Mouse (Mus musculus) lung, postnatal 0 days (tissue): ENCODE measurements at regions not wholly inside any gene's neighbourhood (a gene's known extent, or its start where the extent isn't known, plus 50 kb on each side); places are given as distances from the start of the nearest gene placed in this dataset.

Experiments used
- ATAC-seq: fragments of 200-750 bp; cut with Nextera tagmentation; 2 replicates; pipeline ENCODE4 v1.8.0; 2017; ENCODE audit warnings: moderate library complexity
- DNase-seq: peaks from one replicate; pipeline ENCODE4 v3.0.0-alpha.2; 2016; ENCODE audit warnings: low spot score
- H3K27ac ChIP-seq: fragments of 300-500 bp; sonication (generic); 2 replicates; pipeline ENCODE4 v1.5.1; 2014; ENCODE audit warnings: antibody characterized with exemption, mild to moderate bottlenecking, low read length, mixed read lengths
- H3K27me3 ChIP-seq: fragments of 300-500 bp; sonication (generic); replicated peaks from 2 replicates; pipeline ENCODE4 v1.6.1; 2014; ENCODE audit warnings: low read length, mixed read lengths; ENCODE audit not compliant: insufficient read depth
- H3K36me3 ChIP-seq: fragments of 300-500 bp; sonication (generic); 2 replicates; pipeline ENCODE4 v1.6.1; 2014; ENCODE audit warnings: low read length, mixed read lengths; ENCODE audit not compliant: insufficient read depth
- H3K4me1 ChIP-seq: fragments of 300-500 bp; sonication (generic); 2 replicates; pipeline ENCODE4 v1.6.1; 2014; ENCODE audit warnings: antibody characterized with exemption, low read depth, low read length, mixed read lengths; ENCODE audit not compliant: insufficient read depth
- H3K4me2 ChIP-seq: fragments of 300-500 bp; sonication (generic); replicated peaks from 2 replicates; pipeline ENCODE4 v1.6.1; 2014; ENCODE audit warnings: low read depth, mild to moderate bottlenecking, low read length, moderate library complexity, mixed read lengths
- H3K4me3 ChIP-seq: fragments of 300-500 bp; sonication (generic); 2 replicates; pipeline ENCODE4 v1.5.1; 2014; ENCODE audit warnings: low read depth, low read length
- H3K9ac ChIP-seq: fragments of 300-500 bp; sonication (generic); replicated peaks from 2 replicates; pipeline ENCODE4 v1.6.1; 2014; ENCODE audit warnings: low read depth, mild to moderate bottlenecking
- H3K9me3 ChIP-seq: fragments of 300-500 bp; sonication (generic); 2 replicates; pipeline ENCODE4 v1.6.1; 2016; ENCODE audit warnings: low read length, mixed read lengths
- CTCF ChIP-seq: IDR thresholded peaks from 2 replicates; pipeline ENCODE4 v1.5.1; 2016; ENCODE audit warnings: antibody characterized with exemption, mild to moderate bottlenecking
- EP300 ChIP-seq: IDR thresholded peaks from 2 replicates; pipeline ENCODE4 v1.6.1; 2016; ENCODE audit warnings: antibody characterized with exemption, mild to moderate bottlenecking, control low read depth
- WGBS: fragments of 180-500 bp; shearing (Covaris S2); extraction: QIAGEN DNeasy Blood & Tissue Kit; methylation state at CpG from one replicate; pipeline ENCODE4 v1.1.7; 2014; 5-methylcytosine and 5-hydroxymethylcytosine counted together

GRCm38 (mm10) chr12:60352138-60352537, 1132.6 kb upstream of the Fbxo33 start:
- TF ChIP-seq EP300 (no peak), CTCF (no peak)
- H3K27ac ChIP-seq, result no peak overlapping the region
- no peak overlapping the region for H3K4me2 ChIP-seq
- ATAC-seq (no peak), DNase-seq (peak; percentile 14)
- H3K4me1 ChIP-seq, result no peaks in the 10 kb centered on the region
- 48% methylated on average over 2 of the region's 2 CpGs for WGBS
- H3K36me3 ChIP-seq, result no peaks in the 10 kb centered on the region
- no peak overlapping the region for H3K9ac ChIP-seq
- no peak overlapping the region for H3K4me3 ChIP-seq
- H3K9me3 ChIP-seq, result no peaks in the 10 kb centered on the region
- H3K27me3 ChIP-seq, result no peaks in the 10 kb centered on the region

GRCm38 (mm10) chr12:60344437-60344836, 1124.9 kb upstream of the Fbxo33 start:
- Histone ChIP-seq H3K9ac (no peak overlapping the region), H3K36me3 (no peaks in the 10 kb centered on the region), H3K9me3 (no peaks in the 10 kb centered on the region), H3K4me1 (no peaks in the 10 kb centered on the region), H3K27me3 (no peaks in the 10 kb centered on the region), H3K4me3 (no peak overlapping the region), H3K4me2 (no peak overlapping the region), H3K27ac (no peak overlapping the region)
- ATAC-seq, result no peak
- 92% methylated on average over 1 of the region's 1 CpGs for WGBS
- TF ChIP-seq CTCF (no peak), EP300 (no peak)
- no peak for DNase-seq

- no peaks in the 10 kb centered on the region for H3K27me3 ChIP-seq
- H3K4me2 ChIP-seq, result no peak overlapping the region
- no peaks in the 10 kb centered on the region for H3K4me1 ChIP-seq
- H3K9me3 ChIP-seq, result no peaks in the 10 kb centered on the region
- no peak overlapping the region for H3K27ac ChIP-seq
- TF ChIP-seq CTCF, result no peak
- TF ChIP-seq EP300, result no peak
- no peaks in the 10 kb centered on the region for H3K36me3 ChIP-seq
- H3K9ac ChIP-seq, result no peak overlapping the region
- ATAC-seq (no peak), DNase-seq (no peak)
- 54% methylated on average over 6 of the region's 6 CpGs for WGBS
- no peak overlapping the region for H3K4me3 ChIP-seq
Measured at GRCm38 (mm10) chr12:60320063-60320462, 1100.5 kb upstream of the Fbxo33 start.

- H3K36me3 ChIP-seq, result no peaks in the 10 kb centered on the region
- H3K4me3 ChIP-seq, result no peak overlapping the region
- H3K27ac ChIP-seq, result no peak overlapping the region
- ATAC-seq (no peak), DNase-seq (peak; percentile 27)
- H3K4me2 ChIP-seq, result no peak overlapping the region
- no peaks in the 10 kb centered on the region for H3K27me3 ChIP-seq
- H3K9ac ChIP-seq, result no peak overlapping the region
- TF ChIP-seq EP300 (no peak), CTCF (no peak)
- H3K9me3 ChIP-seq, result no peaks in the 10 kb centered on the region
- H3K4me1 ChIP-seq, result no peaks in the 10 kb centered on the region
- WGBS, result 63% methylated on average over 2 of the region's 2 CpGs
Measured at GRCm38 (mm10) chr12:60292591-60292990, 1073.1 kb upstream of the Fbxo33 start.

GRCm38 (mm10) chr12:60288817-60289216, 1069.3 kb upstream of the Fbxo33 start:
- no peak for TF ChIP-seq EP300
- no peak for TF ChIP-seq CTCF
- Histone ChIP-seq H3K9me3 (no peaks in the 10 kb centered on the region), H3K36me3 (no peaks in the 10 kb centered on the region), H3K9ac (no peak overlapping the region), H3K4me2 (no peak overlapping the region), H3K4me1 (no peaks in the 10 kb centered on the region), H3K27me3 (no peaks in the 10 kb centered on the region), H3K27ac (no peak overlapping the region), H3K4me3 (no peak overlapping the region)
- 87% methylated on average over 2 of the region's 2 CpGs for WGBS
- no peak for DNase-seq
- ATAC-seq, result no peak

GRCm38 (mm10) chr12:60255286-60255685, 1035.8 kb upstream of the Fbxo33 start:
- Histone ChIP-seq H3K9ac (no peak overlapping the region), H3K4me3 (no peak overlapping the region)
- 18% methylated on average over 1 of the region's 1 CpGs for WGBS

GRCm38 (mm10) chr12:60214002-60214401, 994.5 kb upstream of the Fbxo33 start:
- WGBS, result 43% methylated on average over 3 of the region's 3 CpGs

More at GRCm38 (mm10) chr12:60255286-60255685, 1035.8 kb upstream of the Fbxo33 start:
- TF ChIP-seq EP300 (no peak), CTCF (no peak)
- H3K4me1 ChIP-seq, result no peaks in the 10 kb centered on the region
- peak; percentile 19 for DNase-seq
- H3K27ac ChIP-seq, result no peak overlapping the region
- H3K27me3 ChIP-seq, result no peaks in the 10 kb centered on the region
- no peaks in the 10 kb centered on the region for H3K36me3 ChIP-seq
- ATAC-seq, result no peak
- H3K9me3 ChIP-seq, result no peaks in the 10 kb centered on the region
- H3K4me2 ChIP-seq, result no peak overlapping the region

More at GRCm38 (mm10) chr12:60214002-60214401, 994.5 kb upstream of the Fbxo33 start:
- H3K9ac ChIP-seq, result no peak overlapping the region
- no peaks in the 10 kb centered on the region for H3K4me1 ChIP-seq
- H3K27me3 ChIP-seq, result no peaks in the 10 kb centered on the region
- H3K4me3 ChIP-seq, result no peak overlapping the region
- H3K4me2 ChIP-seq, result no peak overlapping the region
- no peaks in the 10 kb centered on the region for H3K36me3 ChIP-seq
- no peaks in the 10 kb centered on the region for H3K9me3 ChIP-seq
- peak; percentile 5 for DNase-seq
- TF ChIP-seq EP300 (no peak), CTCF (no peak)
- H3K27ac ChIP-seq, result no peak overlapping the region
- ATAC-seq, result no peak
